Mouse (Mus musculus) left cerebral cortex, postnatal 10 days (tissue): ENCODE results near the gene Esp6. TPM values are rescaled to one million over a fixed set of nuclear protein-coding genes. Genes with fewer than 3 reads are reported as not detected.
"Not testable (repeated sequence)": the region's sequence is repeated elsewhere in the genome, so short reads cannot be mapped to it uniquely, and the experiment has no call there.

Source experiments
- DNase-seq, 2 experiments: peaks; one replicate each; pipeline ENCODE4 v3.0.0; 2021 to 2022; ENCODE audit warnings: low spot score in 2 of 2, mixed read lengths in 1 of 2; ENCODE audit errors: extremely low spot score in 1 of 2
- intact Hi-C: fragments of 180-260 bp; cut with DNase I; formaldehyde crosslinking; loops from one replicate; pipeline ENCODE4 v1.15.1; 2025
- total RNA-seq, 2 experiments: library from RNA; stranded (reverse); gene quantifications; 2 replicates each; pipeline ENCODE4 v1.2.3; 2021

Esp6 gene
- total RNA-seq, result not detected

DNA sequence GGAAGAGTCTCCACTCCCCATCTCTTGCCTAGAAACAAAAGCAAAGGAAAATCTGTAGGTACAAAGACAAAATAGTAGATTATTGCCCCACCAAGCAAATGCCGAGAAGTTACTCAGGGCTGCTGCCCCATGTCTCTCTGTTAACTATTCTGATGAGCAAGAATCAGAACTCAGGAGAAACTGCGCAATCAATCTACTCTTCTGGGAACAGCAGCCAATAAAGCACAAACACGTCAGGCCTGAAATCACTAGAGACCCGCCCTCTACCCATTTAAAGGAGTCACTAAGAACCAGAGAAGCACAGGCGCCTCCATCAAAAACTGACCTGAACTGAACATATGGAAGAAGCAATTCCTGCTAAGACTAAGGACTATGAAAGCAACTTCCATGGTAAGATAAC, at the start of gene Esp6:
TSS of gene Esp6 (plus strand) at position 301 of the 400 bp plus-strand sequence.
- intact Hi-C loops, result no loop called here
- DNase-seq, result no peak

DNA sequence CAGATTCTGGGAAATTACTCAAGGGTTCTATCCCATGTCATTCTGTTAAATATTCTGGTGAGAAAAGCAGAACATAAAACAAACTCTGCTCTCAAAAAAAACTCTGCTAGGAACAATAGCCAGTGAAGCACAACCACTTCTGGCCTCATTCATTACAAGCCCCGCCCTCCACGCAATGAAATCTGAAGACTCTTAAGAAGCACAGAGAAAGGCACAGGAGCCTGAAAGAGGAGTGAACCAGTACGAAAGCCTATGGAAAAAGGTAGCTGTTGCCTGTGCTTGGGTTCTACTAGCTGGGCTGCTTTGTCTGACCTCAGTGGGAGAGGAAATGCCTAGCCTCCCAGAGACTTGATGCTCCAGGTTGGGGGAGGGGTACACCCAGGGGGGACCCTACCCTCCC, 41.5 kb upstream of the Esp6 start, which contains the start of gene Esp8:
TSS of gene Esp8 (plus strand) at position 205 of the 400 bp plus-strand sequence.
- DNase-seq, result no peak
- intact Hi-C loops, result no loop called here

DNA sequence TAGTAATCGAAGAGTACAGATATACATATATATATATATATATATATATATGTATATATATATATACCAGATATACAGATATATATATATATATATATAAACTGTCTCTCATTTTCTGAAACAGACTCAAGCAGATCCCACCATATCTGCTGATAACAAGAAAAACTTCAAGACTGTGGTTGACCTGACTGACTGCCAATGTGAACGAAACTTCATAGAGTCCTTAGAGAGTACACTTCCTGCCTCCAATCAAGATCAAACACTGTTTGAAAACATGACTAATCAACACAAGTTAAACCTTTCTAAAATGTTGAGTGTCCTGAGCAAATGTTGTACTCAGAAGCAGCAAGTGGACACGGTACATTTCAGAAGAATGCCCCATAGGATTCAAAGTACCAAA, 31.5 kb upstream of the Esp6 start:
- no peak for DNase-seq
- intact Hi-C loops, result no loop called here

DNA sequence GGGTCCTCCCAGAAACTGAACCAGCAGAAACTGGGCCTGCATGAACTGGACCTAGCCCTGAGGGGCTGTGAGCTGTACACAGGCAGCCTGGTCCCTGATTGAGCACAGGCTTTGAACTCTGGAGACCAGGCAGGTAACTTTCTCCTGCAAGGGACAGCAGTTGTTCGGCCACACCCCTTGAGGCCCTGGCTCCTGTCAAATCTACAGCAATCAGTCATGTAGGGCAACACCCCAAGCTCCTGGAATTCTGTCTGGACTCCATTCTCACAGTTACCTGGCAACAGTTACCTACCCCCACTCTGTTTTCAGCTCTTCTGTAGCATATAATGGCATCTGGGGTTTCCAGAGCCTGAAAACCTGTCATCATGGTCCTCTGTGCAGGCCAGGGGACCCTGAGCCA, 30.2 kb upstream of the Esp6 start:
- no peak for DNase-seq
- intact Hi-C loops, result no loop called here

DNA sequence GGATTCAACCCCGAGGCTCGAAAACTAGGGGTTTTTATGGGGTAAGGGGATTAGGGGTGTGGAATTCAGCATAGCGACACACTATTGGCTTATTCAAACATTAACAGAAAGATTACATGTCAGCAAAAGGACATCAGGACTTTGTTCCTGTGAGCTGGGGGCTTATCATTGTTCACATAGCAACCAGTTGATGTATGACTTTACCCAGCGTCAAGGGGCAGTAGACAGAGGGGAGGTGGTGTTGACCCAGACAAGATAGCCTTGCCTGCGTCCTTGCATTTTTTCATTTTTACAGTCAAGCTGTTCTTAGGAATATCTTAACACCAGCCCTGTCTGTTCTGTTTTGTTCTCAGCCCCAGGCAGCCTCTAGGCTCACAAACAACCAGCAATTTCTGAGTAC, 14.3 kb upstream of the Esp6 start:
- intact Hi-C loops, DNase-seq: not testable (repeated sequence)

DNA sequence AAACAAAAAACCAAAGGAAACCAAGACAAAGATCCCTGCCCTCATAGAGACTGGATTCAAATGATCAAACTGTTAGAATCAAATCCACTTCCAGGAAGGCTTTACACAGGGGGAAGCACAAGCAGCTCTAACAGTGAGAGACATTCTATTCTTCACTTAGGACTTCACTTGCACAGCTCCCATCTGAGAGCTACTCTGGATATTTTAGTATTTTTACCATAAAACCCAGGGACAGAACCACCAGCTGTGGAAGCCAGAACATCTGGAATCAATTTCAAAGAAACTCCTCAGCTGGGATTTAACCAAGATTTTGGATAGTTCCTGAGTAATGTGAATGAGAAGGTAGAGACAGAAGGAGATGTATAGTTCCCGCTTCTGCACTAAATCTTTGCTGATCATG, 7.8 kb upstream of the Esp6 start:
- DNase-seq, result no peak

DNA sequence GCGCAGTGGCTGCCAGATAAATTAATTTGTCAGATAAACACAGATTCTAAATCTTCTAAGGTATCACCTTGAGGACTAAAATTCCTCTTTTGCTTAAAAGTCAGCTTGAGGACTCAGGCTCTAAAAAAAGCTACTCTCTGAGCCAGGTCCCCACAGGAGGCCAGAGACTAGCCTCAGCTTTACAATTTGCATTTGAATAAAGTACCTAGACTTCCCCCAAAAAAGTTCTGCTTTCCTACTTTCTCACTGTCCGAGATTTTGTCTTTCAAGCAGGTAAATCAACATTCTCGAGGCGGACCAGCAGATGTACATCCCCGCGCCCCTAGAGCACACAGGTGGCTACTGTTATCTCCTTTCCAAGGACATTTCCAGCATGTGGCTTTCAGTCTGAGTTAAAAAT, 22.6 kb downstream of the Esp6 start:
- intact Hi-C loops, DNase-seq: not testable (repeated sequence)

More for the DNA sequence above, 7.8 kb upstream of the Esp6 start:
- intact Hi-C loops, result no loop called here

DNA sequence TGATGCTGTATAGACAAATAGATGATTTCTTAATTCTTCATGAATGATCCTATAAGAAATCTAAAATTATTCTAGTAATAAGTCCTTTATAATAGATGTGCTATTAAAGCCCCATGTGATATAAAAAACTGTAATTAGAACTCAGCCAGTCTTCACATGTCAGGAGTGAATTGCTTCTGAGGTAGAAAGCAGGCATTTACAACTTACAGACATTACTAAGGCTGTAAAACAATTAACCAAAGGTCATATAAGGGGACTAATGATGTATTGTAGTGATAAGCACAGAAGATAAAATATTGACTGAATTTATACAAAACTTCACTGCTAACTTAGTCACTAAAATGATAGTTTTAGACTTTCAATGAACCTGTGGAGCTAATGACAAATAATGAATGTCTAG, 30.0 kb downstream of the Esp6 start:
- intact Hi-C loops, result no loop called here
- DNase-seq, result no peak

DNA sequence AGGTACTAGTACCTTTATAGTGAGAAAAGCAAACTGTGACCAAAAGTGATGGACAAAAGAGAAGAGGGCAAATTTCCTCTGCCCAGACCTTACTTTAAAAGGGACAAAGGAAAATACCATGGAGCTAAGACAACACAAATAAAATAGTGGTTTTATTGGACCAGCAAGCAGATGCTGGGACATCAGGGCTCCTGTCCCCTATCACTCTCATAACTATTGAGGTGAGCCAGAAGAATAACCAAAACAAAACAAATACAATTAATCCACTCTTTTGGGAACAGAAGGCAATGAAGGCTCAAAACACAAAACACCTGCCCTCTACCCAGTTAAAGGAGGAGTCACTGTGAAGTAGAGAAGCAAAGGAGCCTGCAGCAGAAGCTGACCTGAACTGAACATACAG, 37.0 kb downstream of the Esp6 start, which contains the start of gene Esp4:
TSS of gene Esp4 (plus strand) at position 301 of the 400 bp plus-strand sequence.
- DNase-seq, result no peak
- intact Hi-C loops, result no loop called here

Other genes with a start within 250 kb of the Esp6 start
- gene Crisp1, start 242.3 kb upstream of the Esp6 start, total RNA-seq, result under 1 TPM in 1 of 2 experiments, not detected in 1; 0.24 TPM
- gene Esp8, start 41.5 kb upstream of the Esp6 start, total RNA-seq, result not detected
- gene Esp4, start 37.1 kb downstream of the Esp6 start, total RNA-seq, result not detected
- not detected for gene Esp3, start 70.6 kb downstream of the Esp6 start, total RNA-seq
- gene Esp1, start 165.6 kb downstream of the Esp6 start, total RNA-seq, result not detected
- gene Crisp2, start 245.5 kb downstream of the Esp6 start, total RNA-seq, result not detected
- gene Rhag, start 249.6 kb downstream of the Esp6 start, total RNA-seq, result not detected